Mouse (Mus musculus) lung, embryonic 14.5 days (tissue): ENCODE measurements around the gene Gm49395. TPM values are rescaled to one million over a fixed set of nuclear protein-coding genes. Genes with fewer than 3 reads are reported as not detected.

Experiments
- ATAC-seq: fragments of 200-750 bp; cut with Nextera tagmentation; 2 replicates; pipeline ENCODE4 v1.8.0; 2017; ENCODE audit warnings: mild to moderate bottlenecking, moderate TSS enrichment, moderate library complexity; ENCODE audit not compliant: insufficient read depth
- DNase-seq: peaks from one replicate; pipeline ENCODE4 v3.0.0-alpha.2; 2015
- H3K27ac ChIP-seq: fragments of 300-500 bp; sonication (generic); 2 replicates; pipeline ENCODE4 v1.5.1; 2014; ENCODE audit warnings: low read depth, mild to moderate bottlenecking, moderate library complexity
- H3K27me3 ChIP-seq: fragments of 300-500 bp; sonication (generic); 2 replicates; pipeline ENCODE4 v1.6.1; 2014; ENCODE audit warnings: low read length, control low read depth; ENCODE audit not compliant: insufficient read depth
- H3K36me3 ChIP-seq: fragments of 300-500 bp; sonication (generic); 2 replicates; pipeline ENCODE4 v1.6.1; 2014; ENCODE audit warnings: control low read depth; ENCODE audit not compliant: insufficient read depth
- H3K4me1 ChIP-seq: fragments of 300-500 bp; sonication (generic); 2 replicates; pipeline ENCODE4 v1.6.1; 2014; ENCODE audit warnings: antibody characterized with exemption, control low read depth; ENCODE audit not compliant: insufficient read depth
- H3K4me2 ChIP-seq: fragments of 300-500 bp; sonication (generic); 2 replicates; pipeline ENCODE4 v1.6.1; 2014; ENCODE audit warnings: mild to moderate bottlenecking
- H3K4me3 ChIP-seq: fragments of 300-500 bp; sonication (generic); 2 replicates; pipeline ENCODE4 v1.5.1; 2014; ENCODE audit warnings: low read depth, low read length
- H3K9ac ChIP-seq: fragments of 300-500 bp; sonication (generic); 2 replicates; pipeline ENCODE4 v1.6.1; 2014
- H3K9me3 ChIP-seq: fragments of 300-500 bp; sonication (generic); 2 replicates; pipeline ENCODE4 v1.6.1; 2016; ENCODE audit warnings: low read depth, low read length, control low read depth
- CTCF ChIP-seq: IDR thresholded peaks from 2 replicates; pipeline ENCODE4 v1.5.1; 2016; ENCODE audit warnings: antibody characterized with exemption, low read depth
- WGBS: fragments of 180-500 bp; shearing (Covaris S2); extraction: QIAGEN DNeasy Blood & Tissue Kit; methylation state at CpG from one replicate; pipeline ENCODE4 v1.1.7; 2014; 5-methylcytosine and 5-hydroxymethylcytosine counted together
- polyA plus RNA-seq: library from polyadenylated mRNA; unstranded; fragments of >200 nt; fragmentation: Nextera tagmentation; extraction: Ambion mirVana; gene quantifications from 2 replicates; pipeline ENCODE4 v1.2.1, GENCODE M21; 2014

The Gm49395 gene
- polyA plus RNA-seq: 6.8 and 8.3 TPM in 2 replicates

DNA sequence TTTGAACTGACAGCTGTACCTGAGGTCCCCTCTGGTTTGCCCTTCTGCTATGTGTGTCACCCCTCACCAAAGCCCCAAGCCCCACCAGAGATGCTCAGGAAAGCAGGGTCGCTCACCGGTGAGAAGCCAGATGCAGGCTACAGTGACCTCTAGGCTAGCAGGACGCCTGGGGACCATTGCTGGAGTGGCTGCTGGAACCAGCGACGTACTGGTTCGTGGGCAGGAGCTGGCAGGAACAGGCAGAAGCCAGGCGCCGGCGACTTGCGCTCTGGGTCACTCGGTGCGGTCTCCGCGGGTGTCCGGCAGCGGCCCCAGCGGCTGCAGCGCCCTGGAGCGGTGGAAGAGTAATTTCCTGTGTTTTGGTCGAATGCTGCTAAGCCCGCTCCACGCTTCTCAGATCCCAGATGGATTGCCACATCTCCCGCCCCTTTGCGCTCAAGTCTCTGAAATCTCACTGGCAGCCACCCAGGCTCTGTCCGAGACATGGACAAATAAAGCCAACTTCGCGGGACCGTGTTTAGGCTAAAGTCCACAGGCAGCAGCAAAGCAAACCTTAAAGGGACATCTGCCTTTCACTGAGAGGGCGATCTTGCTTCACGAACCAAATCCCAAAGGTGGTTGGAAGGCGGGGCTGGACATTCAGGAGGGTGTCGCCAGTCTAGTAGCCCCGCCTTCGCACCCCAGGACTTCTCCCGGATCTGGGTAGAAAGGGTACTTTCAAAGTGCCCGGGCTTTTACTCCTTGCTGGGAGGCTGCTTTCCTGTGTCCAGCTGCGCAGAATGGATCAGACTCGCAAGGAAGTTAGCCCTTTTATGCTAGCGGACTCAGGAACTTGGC lies at the start of gene Gm49395, which contains the start of gene Itga1:
Gm49395 (minus strand) TSS at position 567 of the 837 bp plus-strand sequence.
Itga1 (minus strand) TSS at position 610 of the 837 bp plus-strand sequence.
- peak within 1 kb of the TSS; percentile 73 for H3K9ac ChIP-seq
- TF ChIP-seq CTCF: 0 out of 2 replicates have a peak, but pooled peaks have one; percentile 12
- peak within 1 kb of the TSS; percentile 87 for H3K27ac ChIP-seq
- H3K9me3 ChIP-seq: no peaks in the 10 kb centered on the region; the same call in 1 of the 2 replicates
- peaks cover 4% of the 10 kb centered on the region; the same call in 1 of the 2 replicates for H3K27me3 ChIP-seq
- H3K4me3 ChIP-seq: peak within 1 kb of the TSS; percentile 66
- ATAC-seq (peak; percentile 93), DNase-seq (peak; percentile 96)
- H3K4me2 ChIP-seq: peak within 1 kb of the TSS; percentile 79
- under 1% methylated on average over 39 of the region's 39 CpGs for WGBS
- 0 out of 2 replicates have a peak, but pooled peaks cover 3% of the 10 kb centered on the region for H3K4me1 ChIP-seq
- no peaks in the 10 kb centered on the region for H3K36me3 ChIP-seq

- TF ChIP-seq CTCF: no peak
- H3K4me3 ChIP-seq: no peak overlapping the region
- H3K4me1 ChIP-seq: no peaks in the 10 kb centered on the region
- H3K9me3 ChIP-seq: no peaks in the 10 kb centered on the region
- H3K27me3 ChIP-seq: no peaks in the 10 kb centered on the region
- no peaks in the 10 kb centered on the region for H3K36me3 ChIP-seq
- H3K9ac ChIP-seq: no peak overlapping the region
- DNase-seq (peak; percentile 75), ATAC-seq (no peak)
- no peak overlapping the region for H3K4me2 ChIP-seq
- WGBS: 68% methylated on average over 1 of the region's 1 CpGs
- no peak overlapping the region for H3K27ac ChIP-seq
Measured at GRCm38 (mm10) chr13:115150602-115151001, 48.9 kb upstream of the Gm49395 start.

DNA sequence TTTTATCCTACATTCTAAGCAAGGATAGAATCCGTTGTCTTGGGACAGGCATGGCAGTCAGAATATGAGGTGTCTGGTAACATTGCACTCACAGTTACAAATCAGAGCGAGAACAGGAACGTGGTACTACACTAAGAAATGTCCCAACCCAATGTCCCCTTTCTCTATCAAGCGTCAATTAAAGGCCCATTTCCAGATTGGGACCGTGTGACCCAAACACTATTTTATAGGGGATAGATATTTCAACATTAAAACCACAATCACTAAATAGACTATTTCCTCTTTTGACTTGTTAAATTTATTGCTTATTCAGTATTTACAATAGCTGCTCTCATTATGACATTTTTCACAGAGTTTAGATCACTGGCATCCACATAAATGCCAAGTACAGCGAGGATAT lies 48.1 kb upstream of the Gm49395 start:
- Histone ChIP-seq H3K27ac (no peak overlapping the region), H3K9me3 (no peaks in the 10 kb centered on the region), H3K4me3 (no peak overlapping the region), H3K4me1 (no peaks in the 10 kb centered on the region), H3K9ac (no peak overlapping the region), H3K4me2 (no peak overlapping the region), H3K27me3 (no peaks in the 10 kb centered on the region), H3K36me3 (no peaks in the 10 kb centered on the region)
- ATAC-seq (no peak), DNase-seq (no peak)
- no peak for TF ChIP-seq CTCF
- WGBS: 76% methylated on average over 6 of the region's 6 CpGs

DNA sequence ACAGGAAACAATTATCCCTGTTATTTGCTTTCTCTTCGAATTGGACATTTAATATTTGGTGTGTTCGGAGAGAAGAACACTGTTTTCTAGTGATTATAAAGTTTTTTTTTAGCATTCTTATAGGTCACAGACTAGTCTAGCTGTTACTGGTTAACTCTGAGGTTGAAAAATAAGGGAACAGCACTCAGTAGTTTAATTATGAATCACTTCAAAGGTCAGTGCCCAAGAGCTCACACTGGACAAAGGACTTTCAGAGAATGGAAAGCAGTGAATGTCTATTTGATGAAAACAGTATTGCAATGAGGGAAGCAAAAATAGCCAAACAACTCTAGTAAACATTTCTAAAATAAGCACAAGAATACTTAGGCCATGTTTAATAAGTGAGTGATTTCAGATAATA lies 41.9 kb upstream of the Gm49395 start:
- TF ChIP-seq CTCF: no peak
- no peak for DNase-seq
- Histone ChIP-seq H3K4me3 (no peak overlapping the region), H3K4me2 (no peak overlapping the region), H3K27me3 (no peaks in the 10 kb centered on the region), H3K9me3 (no peaks in the 10 kb centered on the region), H3K9ac (no peak overlapping the region), H3K36me3 (no peaks in the 10 kb centered on the region), H3K27ac (no peak overlapping the region), H3K4me1 (no peaks in the 10 kb centered on the region)
- whole genome bisulfite sequencing: 85% methylated on average over 2 of the region's 2 CpGs
- ATAC-seq: no peak

DNA sequence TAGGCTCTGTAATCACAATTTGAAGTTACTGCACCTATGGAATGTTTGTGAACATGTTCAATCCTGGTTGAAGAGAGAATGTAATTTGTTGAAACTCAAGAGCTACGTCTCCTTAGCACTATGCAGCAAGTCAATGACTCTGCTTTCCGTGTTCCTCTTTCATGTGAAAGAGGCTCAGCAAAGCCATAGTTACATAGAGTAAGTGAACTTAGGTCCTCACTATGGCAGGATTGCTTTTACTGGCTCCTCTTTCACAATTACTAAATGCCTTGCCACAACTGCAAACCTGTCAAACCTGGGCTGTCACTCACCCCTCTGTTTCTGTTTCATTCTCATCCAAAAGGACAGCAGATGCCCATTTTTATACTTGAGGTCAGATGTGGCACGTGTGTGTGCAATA lies 40.3 kb upstream of the Gm49395 start:
- DNase-seq: no peak
- Histone ChIP-seq H3K9me3 (no peaks in the 10 kb centered on the region), H3K4me1 (no peaks in the 10 kb centered on the region), H3K27ac (no peak overlapping the region), H3K9ac (no peak overlapping the region), H3K27me3 (no peaks in the 10 kb centered on the region), H3K4me2 (no peak overlapping the region), H3K4me3 (no peak overlapping the region), H3K36me3 (no peaks in the 10 kb centered on the region)
- no peak for TF ChIP-seq CTCF
- no peak for ATAC-seq
- WGBS: 69% methylated on average over 3 of the region's 3 CpGs

- no peaks in the 10 kb centered on the region for H3K4me1 ChIP-seq
- no peak for TF ChIP-seq CTCF
- DNase-seq (no peak), ATAC-seq (no peak)
- no peak overlapping the region for H3K27ac ChIP-seq
- no peak overlapping the region for H3K4me3 ChIP-seq
- no peak overlapping the region for H3K9ac ChIP-seq
- H3K4me2 ChIP-seq: no peak overlapping the region
- no peaks in the 10 kb centered on the region for H3K9me3 ChIP-seq
- WGBS: 81% methylated on average over 7 of the region's 7 CpGs
- no peaks in the 10 kb centered on the region for H3K36me3 ChIP-seq
- no peaks in the 10 kb centered on the region for H3K27me3 ChIP-seq
Measured at GRCm38 (mm10) chr13:115138513-115138912, 36.8 kb upstream of the Gm49395 start.

DNA sequence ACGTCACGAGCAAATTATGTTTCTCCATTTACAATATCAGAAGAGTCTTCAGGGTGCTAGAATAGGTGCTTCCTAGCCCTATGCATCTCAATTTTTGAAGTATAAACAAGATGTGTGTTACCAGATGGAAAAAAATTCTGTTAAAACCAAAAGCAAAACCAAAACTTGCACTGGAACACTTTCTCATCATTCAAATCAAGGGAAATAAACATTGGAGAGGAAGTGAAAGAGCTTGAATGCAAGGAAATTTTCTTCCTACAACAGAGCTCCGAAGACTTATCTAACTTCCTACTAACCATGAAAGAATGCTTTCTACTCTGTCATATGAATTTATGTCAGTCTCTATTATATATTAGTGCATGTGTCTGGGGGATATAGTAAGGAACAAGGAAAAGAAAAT lies 35.0 kb upstream of the Gm49395 start:
- no peak for TF ChIP-seq CTCF
- Histone ChIP-seq H3K9ac (no peak overlapping the region), H3K9me3 (no peaks in the 10 kb centered on the region), H3K36me3 (no peaks in the 10 kb centered on the region), H3K4me2 (no peak overlapping the region), H3K27me3 (no peaks in the 10 kb centered on the region), H3K4me1 (no peaks in the 10 kb centered on the region), H3K4me3 (no peak overlapping the region), H3K27ac (no peak overlapping the region)
- 68% methylated on average over 3 of the region's 3 CpGs for WGBS
- DNase-seq (peak; percentile 30), ATAC-seq (no peak)
